Mouse (Mus musculus): ENCODE results near the gene Mfng.

- TF ChIP-seq CTCF (IDR thresholded peaks at IDR 0.05; ENCODE audit: low read depth) (no peak), EP300 (optimal IDR thresholded peaks at IDR 0.05) (no peak)
Measured at GRCm38 (mm10) chr15:78785258-78785657, 12.0 kb upstream of the Mfng start.
